Mouse (Mus musculus): ENCODE data around the gene Cdc42bpg. TPM values are rescaled to one million over a fixed set of nuclear protein-coding genes. Genes with fewer than 3 reads are reported as not detected.

The Cdc42bpg gene
- polyA plus RNA-seq, 1 experiment, result 10.0 TPM

DNA sequence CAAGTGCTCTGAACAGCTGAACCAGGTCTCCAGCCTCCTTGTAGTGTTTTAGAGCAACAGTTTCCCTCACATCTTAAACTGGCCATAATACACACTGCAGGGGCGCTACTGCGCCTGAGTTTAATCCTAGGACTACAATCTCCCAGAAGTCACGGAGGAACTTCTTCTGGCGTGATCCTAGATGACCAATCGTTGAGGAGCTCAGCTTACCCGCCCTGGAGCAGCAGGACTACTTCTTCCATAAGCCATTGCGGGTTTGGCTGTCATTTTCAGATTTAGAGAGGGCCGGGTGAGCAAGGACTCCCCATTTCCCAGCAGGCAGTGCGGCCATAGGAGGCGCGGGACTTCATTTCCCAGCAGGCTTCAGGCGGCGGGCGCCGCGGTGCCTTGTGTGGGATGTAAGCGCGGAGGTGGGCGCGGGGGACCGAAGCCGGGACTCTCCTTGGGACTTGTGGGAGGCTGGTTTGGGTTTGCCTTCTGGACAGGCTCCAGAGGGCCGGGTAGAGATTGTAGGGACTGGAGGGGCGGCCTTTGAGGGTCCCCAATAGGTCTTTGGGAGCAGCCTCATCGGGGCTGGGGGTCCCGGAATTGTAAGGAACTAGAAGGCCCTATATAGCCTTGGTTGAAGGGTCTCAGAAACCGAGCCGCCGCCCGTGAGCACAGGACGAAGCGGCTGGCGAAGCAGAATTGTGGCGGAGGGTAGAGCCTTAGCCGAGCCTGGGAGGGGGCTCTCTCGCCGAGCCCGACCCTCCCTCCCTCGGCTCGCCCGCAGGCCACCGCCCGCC lies 28.6 kb downstream of the Cdc42bpg start, which contains the start of gene Men1:
TSS of gene Men1 (plus strand) at position 307 of the 785 bp plus-strand sequence.
- TF ChIP-seq USF1 (IDR thresholded peaks at IDR 0.05; ENCODE audit: low read depth), result peak; percentile 51
- no peak for TF ChIP-seq MYOD1 (IDR thresholded peaks at IDR 0.05; ENCODE audit: control insufficient read depth in 1 of 3, insufficient read length in 2 of 3, low read depth in 2 of 3)
- TF ChIP-seq MYOG (IDR thresholded peaks at IDR 0.05; ENCODE audit: control insufficient read depth in 1 of 3, insufficient read depth in 1 of 3, insufficient read length in 2 of 3, low read depth in 2 of 3), result peak in 1 of 3 experiments; percentile 26
- TF ChIP-seq POLR2A (IDR thresholded peaks at IDR 0.05; ENCODE audit: insufficient read length, low read depth), result peak; percentile 54
- Histone ChIP-seq H3K79me2 (ENCODE audit: control insufficient read depth, insufficient read depth) (peaks cover 16% of the 10 kb centered on the region), H3K36me3 (ENCODE audit: control insufficient read depth, insufficient read depth) (peaks cover 16% of the 10 kb centered on the region)

DNA sequence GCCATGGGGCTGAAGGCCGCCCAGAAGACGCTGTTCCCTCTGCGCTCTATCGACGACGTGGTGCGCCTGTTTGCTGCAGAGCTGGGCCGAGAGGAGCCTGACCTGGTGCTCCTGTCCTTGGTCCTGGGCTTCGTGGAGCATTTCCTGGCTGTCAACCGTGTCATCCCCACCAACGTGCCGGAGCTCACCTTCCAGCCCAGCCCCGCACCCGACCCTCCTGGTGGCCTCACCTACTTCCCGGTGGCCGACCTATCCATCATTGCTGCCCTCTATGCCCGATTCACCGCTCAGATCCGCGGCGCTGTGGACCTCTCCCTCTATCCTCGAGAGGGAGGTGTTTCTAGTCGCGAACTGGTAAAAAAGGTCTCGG lies 29.2 kb downstream of the Cdc42bpg start:
- H3ac ChIP-seq (ENCODE audit: control insufficient read depth, insufficient read length), result peak overlapping the region; percentile 56
- H3K4me3 ChIP-seq, result peak overlapping the region; percentile 82
- peak; percentile 23 for TF ChIP-seq REST (IDR thresholded peaks at IDR 0.05; ENCODE audit: insufficient read depth, insufficient read length)
- no peak for TF ChIP-seq USF1 (IDR thresholded peaks at IDR 0.05; ENCODE audit: low read depth)
- no peaks in the 10 kb centered on the region for H3K27me3 ChIP-seq (ENCODE audit: control insufficient read depth, insufficient read depth, insufficient read length)
- H3K79me2 ChIP-seq (ENCODE audit: control insufficient read depth, insufficient read depth), result peaks cover 16% of the 10 kb centered on the region
- peak overlapping the region; percentile 89 for H3K4me2 ChIP-seq (ENCODE audit: low read depth)
- H3K36me3 ChIP-seq (ENCODE audit: control insufficient read depth, insufficient read depth), result peaks cover 22% of the 10 kb centered on the region

More for the DNA sequence above, 28.6 kb downstream of the Cdc42bpg start, which contains the start of gene Men1:
- Histone ChIP-seq H3K27me3 (ENCODE audit: control insufficient read depth, insufficient read depth, insufficient read length) (no peaks in the 10 kb centered on the region), H3K4me2 (ENCODE audit: low read depth) (peak within 1 kb of the TSS; percentile 95), H3ac (ENCODE audit: control insufficient read depth, insufficient read length) (peak within 1 kb of the TSS; percentile 56), H3K4me3 (peak within 1 kb of the TSS; percentile 82)

DNA sequence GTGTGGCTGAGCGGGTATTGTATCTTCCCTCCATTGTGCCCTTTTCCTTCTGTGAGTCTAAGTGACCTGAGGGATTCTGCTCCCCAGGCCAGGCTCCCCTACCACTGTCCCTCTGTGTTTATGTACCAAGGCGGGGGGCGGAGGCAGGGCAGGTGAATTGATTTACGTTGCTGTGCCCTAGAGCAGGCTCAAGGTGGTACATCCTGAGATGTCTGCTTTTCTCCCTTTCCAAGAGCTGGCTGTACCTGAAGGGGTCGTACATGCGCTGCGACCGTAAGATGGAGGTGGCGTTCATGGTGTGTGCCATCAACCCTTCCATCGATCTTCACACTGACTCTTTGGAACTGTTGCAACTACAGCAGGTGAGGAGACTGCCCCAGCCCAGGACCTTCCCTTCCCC lies 30.7 kb downstream of the Cdc42bpg start:
- TF ChIP-seq MYOD1 (IDR thresholded peaks at IDR 0.05; ENCODE audit: control insufficient read depth in 1 of 3, insufficient read length in 2 of 3, low read depth in 2 of 3), result no peak
- no peak for TF ChIP-seq TCF12 (IDR thresholded peaks at IDR 0.05; ENCODE audit: insufficient read depth, poor library complexity, severe bottlenecking)
- no peak for TF ChIP-seq TCF3 (IDR thresholded peaks at IDR 0.05; ENCODE audit: insufficient read length, low read depth)
- TF ChIP-seq MYOG (IDR thresholded peaks at IDR 0.05; ENCODE audit: control insufficient read depth in 1 of 3, insufficient read depth in 1 of 3, insufficient read length in 2 of 3, low read depth in 2 of 3), result no peak
- no peak for TF ChIP-seq SRF (IDR thresholded peaks at IDR 0.05; ENCODE audit: control insufficient read depth, insufficient read length, low read depth)
- TF ChIP-seq MAX (IDR thresholded peaks at IDR 0.05; ENCODE audit: low read depth), result no peak
- no peak for TF ChIP-seq POLR2A (IDR thresholded peaks at IDR 0.05; ENCODE audit: insufficient read length, low read depth)
- no peak for TF ChIP-seq REST (IDR thresholded peaks at IDR 0.05; ENCODE audit: insufficient read depth, insufficient read length)
- TF ChIP-seq POLR2AphosphoS2 (IDR thresholded peaks at IDR 0.05; ENCODE audit: insufficient read length, low read depth), result no peak
- no peak for TF ChIP-seq CEBPB (IDR thresholded peaks at IDR 0.05; ENCODE audit: insufficient read depth, poor library complexity, severe bottlenecking)
- TF ChIP-seq USF1 (IDR thresholded peaks at IDR 0.05; ENCODE audit: low read depth), result no peak
- no peak for TF ChIP-seq E2F4 (IDR thresholded peaks at IDR 0.05; ENCODE audit: insufficient read depth)
- peaks cover 22% of the 10 kb centered on the region for H3K36me3 ChIP-seq (ENCODE audit: control insufficient read depth, insufficient read depth)
- peaks cover 16% of the 10 kb centered on the region for H3K79me2 ChIP-seq (ENCODE audit: control insufficient read depth, insufficient read depth)
- H3K27me3 ChIP-seq (ENCODE audit: control insufficient read depth, insufficient read depth, insufficient read length), result no peaks in the 10 kb centered on the region
- H3ac ChIP-seq (ENCODE audit: control insufficient read depth, insufficient read length), result no peak overlapping the region
- H3K4me2 ChIP-seq (ENCODE audit: low read depth), result peak overlapping the region; percentile 89
- H3K4me3 ChIP-seq, result peak overlapping the region; percentile 82

DNA sequence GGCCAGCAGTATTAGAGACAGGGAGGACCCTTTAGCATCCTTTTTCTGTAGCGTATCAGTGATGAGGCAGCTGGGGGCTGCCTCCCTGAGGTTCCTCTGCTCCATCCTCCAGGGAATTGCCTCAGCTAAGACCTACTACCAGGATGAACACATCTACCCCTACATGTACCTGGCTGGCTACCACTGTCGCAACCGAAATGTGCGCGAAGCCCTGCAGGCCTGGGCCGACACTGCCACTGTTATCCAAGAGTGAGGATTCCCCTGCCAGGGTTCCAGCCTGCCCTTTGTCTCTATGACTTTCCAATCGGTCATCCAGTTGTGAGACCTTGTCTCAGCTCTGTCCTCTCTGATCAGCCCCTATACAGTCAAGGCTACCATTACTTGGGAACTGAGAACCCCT lies 31.9 kb downstream of the Cdc42bpg start:
- Histone ChIP-seq H3K79me2 (ENCODE audit: control insufficient read depth, insufficient read depth) (peaks cover 16% of the 10 kb centered on the region), H3K4me2 (ENCODE audit: low read depth) (no peak overlapping the region), H3ac (ENCODE audit: control insufficient read depth, insufficient read length) (no peak overlapping the region), H3K36me3 (ENCODE audit: control insufficient read depth, insufficient read depth) (peaks cover 22% of the 10 kb centered on the region), H3K27me3 (ENCODE audit: control insufficient read depth, insufficient read depth, insufficient read length) (no peaks in the 10 kb centered on the region), H3K4me3 (no peak overlapping the region)
- TF ChIP-seq TCF3 (IDR thresholded peaks at IDR 0.05; ENCODE audit: insufficient read length, low read depth) (no peak), MYOG (IDR thresholded peaks at IDR 0.05; ENCODE audit: control insufficient read depth in 1 of 3, insufficient read depth in 1 of 3, insufficient read length in 2 of 3, low read depth in 2 of 3) (no peak), MYOD1 (IDR thresholded peaks at IDR 0.05; ENCODE audit: control insufficient read depth in 1 of 3, insufficient read length in 2 of 3, low read depth in 2 of 3) (no peak), MAX (IDR thresholded peaks at IDR 0.05; ENCODE audit: low read depth) (no peak), SRF (IDR thresholded peaks at IDR 0.05; ENCODE audit: control insufficient read depth, insufficient read length, low read depth) (no peak), REST (IDR thresholded peaks at IDR 0.05; ENCODE audit: insufficient read depth, insufficient read length) (no peak), USF1 (IDR thresholded peaks at IDR 0.05; ENCODE audit: low read depth) (no peak), CEBPB (IDR thresholded peaks at IDR 0.05; ENCODE audit: insufficient read depth, poor library complexity, severe bottlenecking) (no peak), E2F4 (IDR thresholded peaks at IDR 0.05; ENCODE audit: insufficient read depth) (no peak), POLR2A (IDR thresholded peaks at IDR 0.05; ENCODE audit: insufficient read length, low read depth) (no peak), TCF12 (IDR thresholded peaks at IDR 0.05; ENCODE audit: insufficient read depth, poor library complexity, severe bottlenecking) (no peak), POLR2AphosphoS2 (IDR thresholded peaks at IDR 0.05; ENCODE audit: insufficient read length, low read depth) (no peak)

DNA sequence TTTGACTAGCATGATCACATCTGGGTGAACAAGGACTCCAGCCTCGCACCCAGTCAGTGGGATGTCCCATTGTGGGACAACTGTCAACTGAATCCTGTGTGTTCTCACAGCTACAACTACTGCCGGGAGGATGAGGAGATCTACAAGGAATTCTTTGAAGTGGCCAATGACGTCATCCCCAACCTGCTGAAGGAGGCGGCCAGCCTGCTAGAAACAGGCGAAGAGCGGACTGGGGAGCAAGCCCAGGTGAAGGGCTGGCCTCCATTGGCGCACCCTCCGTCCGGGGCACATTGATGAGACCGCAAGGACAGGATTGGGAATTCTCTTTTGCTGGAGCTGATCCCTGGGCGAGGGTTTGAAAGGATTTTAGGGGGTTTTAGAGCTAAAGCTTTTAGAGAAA lies 32.5 kb downstream of the Cdc42bpg start:
- peaks cover 22% of the 10 kb centered on the region for H3K36me3 ChIP-seq (ENCODE audit: control insufficient read depth, insufficient read depth)
- H3ac ChIP-seq (ENCODE audit: control insufficient read depth, insufficient read length), result no peak overlapping the region
- H3K79me2 ChIP-seq (ENCODE audit: control insufficient read depth, insufficient read depth), result peaks cover 16% of the 10 kb centered on the region
- no peak overlapping the region for H3K4me2 ChIP-seq (ENCODE audit: low read depth)
- H3K4me3 ChIP-seq, result no peak overlapping the region
- TF ChIP-seq USF1 (IDR thresholded peaks at IDR 0.05; ENCODE audit: low read depth), result no peak
- TF ChIP-seq MYOG (IDR thresholded peaks at IDR 0.05; ENCODE audit: control insufficient read depth in 1 of 3, insufficient read depth in 1 of 3, insufficient read length in 2 of 3, low read depth in 2 of 3), result no peak
- no peaks in the 10 kb centered on the region for H3K27me3 ChIP-seq (ENCODE audit: control insufficient read depth, insufficient read depth, insufficient read length)
